Mouse (Mus musculus) R1 (cell line): ENCODE measurements around the gene Mras.

ENCODE experiments used
- DNase-seq: peaks from one replicate; pipeline ENCODE4 v3.0.0-alpha.2; 2018; ENCODE audit warnings: low read depth, low spot score

Gene Mras

GRCm38 (mm10) chr9:99416809-99417208, 20.4 kb downstream of the Mras start:
- DNase-seq: peak; percentile 81

GRCm38 (mm10) chr9:99411785-99412184, 25.4 kb downstream of the Mras start:
- DNase-seq: no peak

- DNase-seq: no peak
Observed at GRCm38 (mm10) chr9:99411093-99411492, 26.1 kb downstream of the Mras start.

- no peak for DNase-seq
Observed at GRCm38 (mm10) chr9:99409280-99409679, 27.9 kb downstream of the Mras start.

GRCm38 (mm10) chr9:99401288-99401974, 35.8 kb downstream of the Mras start:
- no peak for DNase-seq

GRCm38 (mm10) chr9:99400781-99401180, 36.4 kb downstream of the Mras start:
- peak; percentile 44 for DNase-seq

- no peak for DNase-seq
Observed at GRCm38 (mm10) chr9:99397056-99397815, 39.9 kb downstream of the Mras start.

- peak; percentile 41 for DNase-seq
Observed at GRCm38 (mm10) chr9:99394366-99394765, 42.8 kb downstream of the Mras start.

GRCm38 (mm10) chr9:99393146-99393545, 44.0 kb downstream of the Mras start:
- DNase-seq: no peak

- DNase-seq: no peak
Observed at GRCm38 (mm10) chr9:99391557-99391956, 45.6 kb downstream of the Mras start.

GRCm38 (mm10) chr9:99390716-99391115, 46.5 kb downstream of the Mras start:
- DNase-seq: no peak

- DNase-seq: no peak
Observed at GRCm38 (mm10) chr9:99390201-99390600, 47.0 kb downstream of the Mras start.

GRCm38 (mm10) chr9:99389506-99389905, 47.7 kb downstream of the Mras start:
- DNase-seq: peak; percentile 45

- no peak for DNase-seq
Observed at GRCm38 (mm10) chr9:99388856-99389255, 48.3 kb downstream of the Mras start.

GRCm38 (mm10) chr9:99388078-99388477, 49.1 kb downstream of the Mras start:
- no peak for DNase-seq

GRCm38 (mm10) chr9:99382556-99382955, 54.6 kb downstream of the Mras start:
- no peak for DNase-seq

GRCm38 (mm10) chr9:99379194-99379593, 58.0 kb downstream of the Mras start:
- no peak for DNase-seq

GRCm38 (mm10) chr9:99376591-99377418, 60.4 kb downstream of the Mras start:
- DNase-seq: peak; percentile 64

- DNase-seq: peak; percentile 60
Observed at GRCm38 (mm10) chr9:99368431-99368830, 68.8 kb downstream of the Mras start.

GRCm38 (mm10) chr9:99365906-99366305, 71.3 kb downstream of the Mras start:
- no peak for DNase-seq

- peak; percentile 45 for DNase-seq
Observed at GRCm38 (mm10) chr9:99363076-99363475, 74.1 kb downstream of the Mras start.

GRCm38 (mm10) chr9:99361946-99362345, 75.2 kb downstream of the Mras start:
- no peak for DNase-seq
